Mouse (Mus musculus) ES-Bruce4 (cell line): ENCODE results near the gene Zbtb16. TPM values are rescaled to one million over a fixed set of nuclear protein-coding genes. Genes with fewer than 3 reads are reported as not detected.

Experiments
- H3K27ac ChIP-seq: 2 replicates; pipeline ENCODE4 v1.5.1; 2012; ENCODE audit warnings: low read length, inconsistent platforms; ENCODE audit not compliant: insufficient read depth
- H3K27me3 ChIP-seq: 2 replicates; pipeline ENCODE4 v1.6.1; 2012; ENCODE audit warnings: mild to moderate bottlenecking, low read length, inconsistent platforms; ENCODE audit not compliant: control insufficient read depth, poor library complexity, insufficient read depth, severe bottlenecking
- H3K36me3 ChIP-seq: 2 replicates; pipeline ENCODE4 v1.6.1; 2012; ENCODE audit warnings: inconsistent platforms, mild to moderate bottlenecking, low read length, moderate library complexity; ENCODE audit not compliant: control insufficient read depth, poor library complexity, insufficient read depth, severe bottlenecking
- H3K4me1 ChIP-seq: one replicate; pipeline ENCODE4 v1.8.1; 2011; ENCODE audit warnings: low read length; ENCODE audit not compliant: control insufficient read depth, insufficient read depth
- H3K4me3 ChIP-seq: 2 replicates; pipeline ENCODE4 v1.5.1; 2011; ENCODE audit warnings: low read depth, mild to moderate bottlenecking, low read length
- H3K9ac ChIP-seq: 2 replicates; pipeline ENCODE4 v1.6.1; 2012; ENCODE audit warnings: low read depth, mild to moderate bottlenecking, inconsistent platforms; ENCODE audit not compliant: poor library complexity, severe bottlenecking
- H3K9me3 ChIP-seq: replicated peaks from 2 replicates; pipeline ENCODE4 v1.6.1; 2012; ENCODE audit warnings: mild to moderate bottlenecking, low read length, inconsistent platforms; ENCODE audit not compliant: control insufficient read depth, poor library complexity, insufficient read depth, severe bottlenecking
- CTCF ChIP-seq: IDR thresholded peaks from one replicate; pipeline ENCODE4 v1.8.1; 2011; ENCODE audit warnings: low read depth, low read length
- EP300 ChIP-seq: IDR thresholded peaks from 2 replicates; pipeline ENCODE4 v1.6.1; 2011; ENCODE audit warnings: low read depth, low read length; ENCODE audit not compliant: insufficient read depth
- POLR2A ChIP-seq: IDR thresholded peaks from one replicate; pipeline ENCODE4 v1.8.1; 2011; ENCODE audit warnings: low read length; ENCODE audit not compliant: insufficient read depth
- polyA plus RNA-seq: library from polyadenylated mRNA; stranded (reverse); fragments of >200 nt; gene quantifications from 2 replicates; pipeline ENCODE4 v1.2.4, GENCODE M21; 2011; ENCODE audit warnings: low read depth; ENCODE audit not compliant: missing spikeins, insufficient read depth, insufficient read length

Zbtb16 gene
- polyA plus RNA-seq, 1 experiment: 0.49 TPM

- no peaks in the 10 kb centered on the region for H3K36me3 ChIP-seq
- no peaks in the 10 kb centered on the region for H3K4me1 ChIP-seq
- no peaks in the 10 kb centered on the region for H3K27me3 ChIP-seq
- no peak overlapping the region for H3K27ac ChIP-seq
- no peak for TF ChIP-seq CTCF
- TF ChIP-seq EP300: no peak
- TF ChIP-seq POLR2A: no peak
- H3K9me3 ChIP-seq: no peaks in the 10 kb centered on the region
- H3K4me3 ChIP-seq: no peak overlapping the region
- no peak overlapping the region for H3K9ac ChIP-seq
These were observed 122.8 kb downstream of the Zbtb16 start for GRCm38 (mm10) chr9:48712985-48713765.

GRCm38 (mm10) chr9:48711826-48712225, 124.2 kb downstream of the Zbtb16 start:
- H3K27ac ChIP-seq: no peak overlapping the region

GRCm38 (mm10) chr9:48711296-48711781, 124.7 kb downstream of the Zbtb16 start:
- Histone ChIP-seq H3K4me3 (no peak overlapping the region), H3K4me1 (no peaks in the 10 kb centered on the region), H3K27me3 (no peaks in the 10 kb centered on the region), H3K27ac (no peak overlapping the region), H3K36me3 (no peaks in the 10 kb centered on the region), H3K9me3 (no peaks in the 10 kb centered on the region), H3K9ac (no peak overlapping the region)
- TF ChIP-seq EP300: no peak
- TF ChIP-seq CTCF: no peak
- TF ChIP-seq POLR2A: no peak

More at GRCm38 (mm10) chr9:48711826-48712225, 124.2 kb downstream of the Zbtb16 start:
- H3K4me3 ChIP-seq: no peak overlapping the region
- no peak overlapping the region for H3K9ac ChIP-seq
- TF ChIP-seq CTCF (no peak), EP300 (no peak), POLR2A (no peak)
- H3K36me3 ChIP-seq: no peaks in the 10 kb centered on the region
- no peaks in the 10 kb centered on the region for H3K4me1 ChIP-seq
- H3K9me3 ChIP-seq: no peaks in the 10 kb centered on the region
- H3K27me3 ChIP-seq: no peaks in the 10 kb centered on the region

GRCm38 (mm10) chr9:48710355-48711295, 125.4 kb downstream of the Zbtb16 start:
- Histone ChIP-seq H3K36me3 (no peaks in the 10 kb centered on the region), H3K4me1 (no peaks in the 10 kb centered on the region), H3K9ac (no peak overlapping the region), H3K4me3 (no peak overlapping the region), H3K27me3 (no peaks in the 10 kb centered on the region), H3K9me3 (no peaks in the 10 kb centered on the region), H3K27ac (no peak overlapping the region)
- no peak for TF ChIP-seq EP300
- TF ChIP-seq POLR2A: no peak
- TF ChIP-seq CTCF: no peak

- Histone ChIP-seq H3K27ac (no peak overlapping the region), H3K27me3 (no peaks in the 10 kb centered on the region), H3K9me3 (no peaks in the 10 kb centered on the region), H3K36me3 (no peaks in the 10 kb centered on the region), H3K9ac (no peak overlapping the region), H3K4me3 (no peak overlapping the region), H3K4me1 (no peaks in the 10 kb centered on the region)
- TF ChIP-seq EP300: no peak
These were observed 128.2 kb downstream of the Zbtb16 start for GRCm38 (mm10) chr9:48707824-48708229.
